Mouse (Mus musculus): ENCODE results near the gene Arhgap32. TPM values are rescaled to one million over a fixed set of nuclear protein-coding genes. Genes with fewer than 3 reads are reported as not detected.

Gene Arhgap32
- polyA plus RNA-seq, 1 experiment from 2014 or later, result 0.32 TPM

- Histone ChIP-seq H3K27ac (ENCODE audit: low read length) (peak overlapping the region; percentile 88), H3K9ac (ENCODE audit: low read depth, low read length) (no peak overlapping the region), H3K9me3 (replicated peaks; ENCODE audit: control insufficient read depth, low read length) (no peaks in the 10 kb centered on the region), H3K4me2 (ENCODE audit: low read depth, low read length) (no peak overlapping the region), H3K4me3 (ENCODE audit: low read depth, low read length) (no peak overlapping the region), H3K27me3 (ENCODE audit: control insufficient read depth, insufficient read depth, low read depth, low read length) (no peaks in the 10 kb centered on the region), H3K36me3 (ENCODE audit: control insufficient read depth, insufficient read depth) (no peaks in the 10 kb centered on the region), H3K4me1 (ENCODE audit: control insufficient read depth, low read depth, low read length) (peaks cover 34% of the 10 kb centered on the region)
- 31% methylated on average over 9 of the region's 9 CpGs for WGBS (ENCODE audit: insufficient replicate concordance)
- peak; percentile 88 for ATAC-seq (ENCODE audit: low read depth)
Observed at GRCm38 (mm10) chr9:32098425-32099155, 17.3 kb upstream of the Arhgap32 start.

GRCm38 (mm10) chr9:32100561-32100960 is 15.4 kb upstream of the Arhgap32 start:
- Histone ChIP-seq H3K4me1 (ENCODE audit: control insufficient read depth, low read depth, low read length) (peaks cover 34% of the 10 kb centered on the region), H3K9me3 (replicated peaks; ENCODE audit: control insufficient read depth, low read length) (no peaks in the 10 kb centered on the region), H3K27me3 (ENCODE audit: control insufficient read depth, insufficient read depth, low read depth, low read length) (no peaks in the 10 kb centered on the region), H3K4me3 (ENCODE audit: low read depth, low read length) (no peak overlapping the region), H3K27ac (ENCODE audit: low read length) (peak overlapping the region; percentile 82), H3K4me2 (ENCODE audit: low read depth, low read length) (no peak overlapping the region), H3K9ac (ENCODE audit: low read depth, low read length) (no peak overlapping the region), H3K36me3 (ENCODE audit: control insufficient read depth, insufficient read depth) (no peaks in the 10 kb centered on the region)
- 67% methylated on average over 8 of the region's 8 CpGs for WGBS (ENCODE audit: insufficient replicate concordance)
- no peak for ATAC-seq (ENCODE audit: low read depth)

- no peaks in the 10 kb centered on the region for H3K36me3 ChIP-seq (ENCODE audit: control insufficient read depth, insufficient read depth)
- peaks cover 34% of the 10 kb centered on the region for H3K4me1 ChIP-seq (ENCODE audit: control insufficient read depth, low read depth, low read length)
- H3K9me3 ChIP-seq (replicated peaks; ENCODE audit: control insufficient read depth, low read length), result no peaks in the 10 kb centered on the region
- H3K27ac ChIP-seq (ENCODE audit: low read length), result peak overlapping the region; percentile 71
- H3K4me2 ChIP-seq (ENCODE audit: low read depth, low read length), result peak overlapping the region; percentile 23; the same call in 1 of the 2 replicates
- no peak overlapping the region for H3K9ac ChIP-seq (ENCODE audit: low read depth, low read length)
- peak; percentile 85 for ATAC-seq (ENCODE audit: low read depth)
- 26% methylated on average over 2 of the region's 2 CpGs for WGBS (ENCODE audit: insufficient replicate concordance)
- no peak overlapping the region for H3K4me3 ChIP-seq (ENCODE audit: low read depth, low read length)
- no peaks in the 10 kb centered on the region for H3K27me3 ChIP-seq (ENCODE audit: control insufficient read depth, insufficient read depth, low read depth, low read length)
Observed at GRCm38 (mm10) chr9:32101488-32101887, 14.4 kb upstream of the Arhgap32 start.

- H3K4me1 ChIP-seq (ENCODE audit: control insufficient read depth, low read depth, low read length), result peaks cover 21% of the 10 kb centered on the region
- H3K4me2 ChIP-seq (ENCODE audit: low read depth, low read length), result no peak overlapping the region
- 0 out of 2 replicates have a peak overlapping the region, but pooled peaks have one; percentile 9 for H3K9ac ChIP-seq (ENCODE audit: low read depth, low read length)
- no peaks in the 10 kb centered on the region for H3K27me3 ChIP-seq (ENCODE audit: control insufficient read depth, insufficient read depth, low read depth, low read length)
- WGBS (ENCODE audit: insufficient replicate concordance), result 79% methylated on average over 8 of the region's 8 CpGs
- no peak overlapping the region for H3K27ac ChIP-seq (ENCODE audit: low read length)
- ATAC-seq (ENCODE audit: low read depth), result no peak
- H3K9me3 ChIP-seq (replicated peaks; ENCODE audit: control insufficient read depth, low read length), result no peaks in the 10 kb centered on the region
- H3K4me3 ChIP-seq (ENCODE audit: low read depth, low read length), result no peak overlapping the region
- no peaks in the 10 kb centered on the region for H3K36me3 ChIP-seq (ENCODE audit: control insufficient read depth, insufficient read depth)
Observed at GRCm38 (mm10) chr9:32104670-32105069, 11.3 kb upstream of the Arhgap32 start.

GRCm38 (mm10) chr9:32110376-32110775 is 5.6 kb upstream of the Arhgap32 start:
- no peak for ATAC-seq (ENCODE audit: low read depth)
- 62% methylated on average over 2 of the region's 2 CpGs for WGBS (ENCODE audit: insufficient replicate concordance)
- no peaks in the 10 kb centered on the region for H3K27me3 ChIP-seq (ENCODE audit: control insufficient read depth, insufficient read depth, low read depth, low read length)

GRCm38 (mm10) chr9:32116272-32116671 is 336 bp downstream of the Arhgap32 start:
- WGBS (ENCODE audit: insufficient replicate concordance), result 70% methylated on average over 5 of the region's 5 CpGs
- Histone ChIP-seq H3K27me3 (ENCODE audit: control insufficient read depth, insufficient read depth, low read depth, low read length) (no peaks in the 10 kb centered on the region), H3K27ac (ENCODE audit: low read length) (no peak overlapping the region), H3K9me3 (replicated peaks; ENCODE audit: control insufficient read depth, low read length) (no peaks in the 10 kb centered on the region), H3K36me3 (ENCODE audit: control insufficient read depth, insufficient read depth) (no peaks in the 10 kb centered on the region), H3K4me3 (ENCODE audit: low read depth, low read length) (no peak overlapping the region), H3K4me2 (ENCODE audit: low read depth, low read length) (no peak overlapping the region), H3K9ac (ENCODE audit: low read depth, low read length) (no peak overlapping the region), H3K4me1 (ENCODE audit: control insufficient read depth, low read depth, low read length) (peaks cover 13% of the 10 kb centered on the region)
- no peak for ATAC-seq (ENCODE audit: low read depth)

More at GRCm38 (mm10) chr9:32110376-32110775, 5.6 kb upstream of the Arhgap32 start:
- Histone ChIP-seq H3K9me3 (replicated peaks; ENCODE audit: control insufficient read depth, low read length) (no peaks in the 10 kb centered on the region), H3K4me2 (ENCODE audit: low read depth, low read length) (no peak overlapping the region), H3K4me1 (ENCODE audit: control insufficient read depth, low read depth, low read length) (no peaks in the 10 kb centered on the region; the same call in 1 of the 2 replicates), H3K4me3 (ENCODE audit: low read depth, low read length) (no peak overlapping the region), H3K36me3 (ENCODE audit: control insufficient read depth, insufficient read depth) (no peaks in the 10 kb centered on the region), H3K9ac (ENCODE audit: low read depth, low read length) (no peak overlapping the region), H3K27ac (ENCODE audit: low read length) (no peak overlapping the region)

GRCm38 (mm10) chr9:32117876-32118275 is 1.9 kb downstream of the Arhgap32 start:
- Histone ChIP-seq H3K9ac (ENCODE audit: low read depth, low read length) (no peak overlapping the region), H3K4me3 (ENCODE audit: low read depth, low read length) (no peak overlapping the region), H3K4me1 (ENCODE audit: control insufficient read depth, low read depth, low read length) (peaks cover 13% of the 10 kb centered on the region), H3K27ac (ENCODE audit: low read length) (peak overlapping the region; percentile 24; the same call in 1 of the 2 replicates), H3K9me3 (replicated peaks; ENCODE audit: control insufficient read depth, low read length) (no peaks in the 10 kb centered on the region), H3K27me3 (ENCODE audit: control insufficient read depth, insufficient read depth, low read depth, low read length) (no peaks in the 10 kb centered on the region), H3K4me2 (ENCODE audit: low read depth, low read length) (no peak overlapping the region), H3K36me3 (ENCODE audit: control insufficient read depth, insufficient read depth) (no peaks in the 10 kb centered on the region)
- ATAC-seq (ENCODE audit: low read depth), result no peak
- WGBS (ENCODE audit: insufficient replicate concordance), result 25% methylated on average over 4 of the region's 4 CpGs

GRCm38 (mm10) chr9:32118433-32118832 is 2.5 kb downstream of the Arhgap32 start:
- ATAC-seq (ENCODE audit: low read depth), result peak; percentile 84
- no peaks in the 10 kb centered on the region for H3K36me3 ChIP-seq (ENCODE audit: control insufficient read depth, insufficient read depth)
- H3K4me1 ChIP-seq (ENCODE audit: control insufficient read depth, low read depth, low read length), result peaks cover 13% of the 10 kb centered on the region
- H3K4me3 ChIP-seq (ENCODE audit: low read depth, low read length), result no peak overlapping the region
- no peaks in the 10 kb centered on the region for H3K27me3 ChIP-seq (ENCODE audit: control insufficient read depth, insufficient read depth, low read depth, low read length)
- H3K9me3 ChIP-seq (replicated peaks; ENCODE audit: control insufficient read depth, low read length), result no peaks in the 10 kb centered on the region
- no peak overlapping the region for H3K9ac ChIP-seq (ENCODE audit: low read depth, low read length)
- no peak overlapping the region for H3K4me2 ChIP-seq (ENCODE audit: low read depth, low read length)
- peak overlapping the region; percentile 71 for H3K27ac ChIP-seq (ENCODE audit: low read length)

- Histone ChIP-seq H3K4me1 (ENCODE audit: control insufficient read depth, low read depth, low read length) (peaks cover 13% of the 10 kb centered on the region), H3K27ac (ENCODE audit: low read length) (no peak overlapping the region), H3K4me3 (ENCODE audit: low read depth, low read length) (no peak overlapping the region), H3K9ac (ENCODE audit: low read depth, low read length) (no peak overlapping the region), H3K27me3 (ENCODE audit: control insufficient read depth, insufficient read depth, low read depth, low read length) (no peaks in the 10 kb centered on the region), H3K9me3 (replicated peaks; ENCODE audit: control insufficient read depth, low read length) (no peaks in the 10 kb centered on the region), H3K36me3 (ENCODE audit: control insufficient read depth, insufficient read depth) (no peaks in the 10 kb centered on the region), H3K4me2 (ENCODE audit: low read depth, low read length) (no peak overlapping the region)
- ATAC-seq (ENCODE audit: low read depth), result no peak
- WGBS (ENCODE audit: insufficient replicate concordance), result 80% methylated on average over 6 of the region's 6 CpGs
Observed at GRCm38 (mm10) chr9:32119586-32119985, 3.6 kb downstream of the Arhgap32 start.
